Mouse (Mus musculus): ENCODE results near the gene a. TPM values are rescaled to one million over a fixed set of nuclear protein-coding genes. Genes with fewer than 3 reads are reported as not detected.

Gene a
- total and polyA plus RNA-seq, 3 experiments: not detected

DNA sequence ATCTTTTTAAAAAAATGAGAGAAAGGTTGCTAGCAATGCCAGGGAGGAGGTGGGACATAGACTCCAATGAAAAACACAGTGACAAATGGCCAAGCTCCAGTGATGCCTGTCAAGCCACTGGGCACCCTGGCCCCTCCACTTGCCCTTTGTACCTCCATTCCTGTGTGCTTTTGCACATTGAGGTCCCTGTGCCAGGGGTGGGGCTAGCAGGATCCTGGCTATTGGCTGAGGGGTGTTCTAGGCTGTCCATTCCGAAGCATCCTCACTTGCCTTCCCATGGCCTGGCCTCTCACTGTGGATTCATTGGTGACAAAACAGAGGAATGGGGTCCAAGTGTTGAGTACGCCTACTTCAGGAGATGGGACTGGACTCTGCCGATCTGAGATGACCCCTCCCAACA, 289.9 kb downstream of the a start:
- Histone ChIP-seq H3K4me1 (ENCODE audit: control insufficient read depth, insufficient read depth, low read length) (no peaks in the 10 kb centered on the region), H3K9ac (ENCODE audit: low read depth, low read length) (no peak overlapping the region), H3K36me3 (ENCODE audit: control insufficient read depth, insufficient read depth, low read length) (no peaks in the 10 kb centered on the region), H3K79me2 (replicated peaks; ENCODE audit: control insufficient read depth, insufficient read depth, low read length) (no peaks in the 10 kb centered on the region), H3K27me3 (ENCODE audit: control insufficient read depth, insufficient read depth, low read length) (no peaks in the 10 kb centered on the region), H3K4me3 (no peak overlapping the region), H3K27ac (no peak overlapping the region)
- no peak for DNase-seq
- intact Hi-C loops (cut with DNase I): loop anchor here (5.0 kb wide), 2 partner anchors 106 to 301 kb away; partner anchors contain the start of gene Trp53inp2
- TF ChIP-seq POLR2A (IDR thresholded peaks at IDR 0.05; ENCODE audit: insufficient read depth, low read depth, low read length): no peak
- no peak for TF ChIP-seq EP300 (IDR thresholded peaks at IDR 0.05; ENCODE audit: insufficient read depth, low read depth, low read length)
- no peak for TF ChIP-seq CTCF (IDR thresholded peaks at IDR 0.05)
- WGBS: 74% methylated on average over 3 of the region's 3 CpGs

DNA sequence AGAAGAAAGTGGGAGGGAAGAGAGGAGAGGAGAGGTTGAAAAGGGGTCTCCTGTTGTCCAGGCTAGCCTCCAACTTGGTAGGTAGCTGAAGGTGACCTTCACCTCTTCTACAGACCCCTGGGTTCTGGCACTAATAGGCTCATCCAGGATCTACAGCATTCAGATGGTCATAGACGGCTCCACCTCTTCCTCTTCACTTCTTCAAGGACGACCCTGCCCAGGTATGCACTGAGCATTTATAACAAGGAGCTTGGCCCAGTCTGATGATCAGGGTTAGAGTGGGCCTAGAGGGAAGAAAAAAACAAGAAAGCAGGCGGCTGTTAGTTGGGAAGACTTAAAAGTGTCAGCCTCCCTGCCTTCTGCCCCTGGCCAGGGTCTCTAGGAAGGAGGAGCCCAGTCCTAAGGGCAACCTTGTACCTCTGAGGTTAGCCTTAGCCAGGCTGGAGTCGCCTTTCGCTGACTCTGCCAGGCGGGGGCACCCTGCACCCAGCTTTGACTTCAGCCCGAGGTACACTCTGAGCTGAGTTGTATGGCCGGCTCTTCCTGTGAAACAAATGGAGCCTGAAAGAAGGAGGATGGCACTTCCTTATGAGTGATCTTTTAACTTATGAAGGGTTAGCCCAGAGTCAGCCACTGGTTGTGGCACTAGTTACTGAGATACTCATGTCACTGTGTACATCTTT, 291.1 kb downstream of the a start:
- Histone ChIP-seq H3K9ac (ENCODE audit: low read depth, low read length) (no peak overlapping the region), H3K27me3 (ENCODE audit: control insufficient read depth, insufficient read depth, low read length) (no peaks in the 10 kb centered on the region), H3K36me3 (ENCODE audit: control insufficient read depth, insufficient read depth, low read length) (no peaks in the 10 kb centered on the region), H3K27ac (no peak overlapping the region), H3K4me1 (ENCODE audit: control insufficient read depth, insufficient read depth, low read length) (no peaks in the 10 kb centered on the region), H3K4me3 (no peak overlapping the region), H3K79me2 (replicated peaks; ENCODE audit: control insufficient read depth, insufficient read depth, low read length) (no peaks in the 10 kb centered on the region)
- intact Hi-C loops (cut with DNase I): loop anchor here (5.0 kb wide), 2 partner anchors 105 to 300 kb away; partner anchors contain the start of gene Trp53inp2
- TF ChIP-seq POLR2A (IDR thresholded peaks at IDR 0.05; ENCODE audit: insufficient read depth, low read depth, low read length) (no peak), CTCF (IDR thresholded peaks at IDR 0.05) (peak; percentile 83), EP300 (IDR thresholded peaks at IDR 0.05; ENCODE audit: insufficient read depth, low read depth, low read length) (0 out of 2 replicates have a peak, but pooled peaks have one; percentile 49)
- 18% methylated on average over 8 of the region's 8 CpGs for WGBS
- peak; percentile 64 to 73 for DNase-seq

DNA sequence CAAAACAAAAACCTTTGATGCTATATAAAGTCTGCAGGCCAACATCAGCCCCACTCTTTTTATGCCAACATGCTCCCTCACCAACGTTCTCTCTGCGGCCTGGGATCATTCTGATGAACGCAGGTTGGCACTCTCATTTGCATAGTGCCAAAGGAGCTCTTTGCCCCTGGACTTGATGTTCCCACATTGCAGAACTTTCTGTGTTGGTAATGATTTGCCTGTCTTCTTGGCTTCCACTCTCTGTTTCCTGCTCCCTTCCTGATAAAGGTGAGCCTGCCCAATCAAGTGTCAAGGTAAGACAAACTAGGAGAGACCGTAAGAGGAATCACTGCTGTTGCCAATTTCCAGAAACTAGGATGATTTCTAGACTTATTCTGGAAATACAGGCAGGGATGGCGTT, 293.3 kb downstream of the a start:
- 88% methylated on average over 5 of the region's 5 CpGs for WGBS
- intact Hi-C loops (cut with DNase I): loop anchor here (5.0 kb wide), 2 partner anchors 103 to 298 kb away; partner anchors contain the start of gene Trp53inp2
- Histone ChIP-seq H3K36me3 (ENCODE audit: control insufficient read depth, insufficient read depth, low read length) (no peaks in the 10 kb centered on the region), H3K4me3 (no peak overlapping the region), H3K4me1 (ENCODE audit: control insufficient read depth, insufficient read depth, low read length) (no peaks in the 10 kb centered on the region), H3K27ac (no peak overlapping the region), H3K9ac (ENCODE audit: low read depth, low read length) (no peak overlapping the region), H3K27me3 (ENCODE audit: control insufficient read depth, insufficient read depth, low read length) (no peaks in the 10 kb centered on the region), H3K79me2 (replicated peaks; ENCODE audit: control insufficient read depth, insufficient read depth, low read length) (no peaks in the 10 kb centered on the region)
- TF ChIP-seq POLR2A (IDR thresholded peaks at IDR 0.05; ENCODE audit: insufficient read depth, low read depth, low read length) (no peak), EP300 (IDR thresholded peaks at IDR 0.05; ENCODE audit: insufficient read depth, low read depth, low read length) (no peak), CTCF (IDR thresholded peaks at IDR 0.05) (no peak)
- no peak for DNase-seq

DNA sequence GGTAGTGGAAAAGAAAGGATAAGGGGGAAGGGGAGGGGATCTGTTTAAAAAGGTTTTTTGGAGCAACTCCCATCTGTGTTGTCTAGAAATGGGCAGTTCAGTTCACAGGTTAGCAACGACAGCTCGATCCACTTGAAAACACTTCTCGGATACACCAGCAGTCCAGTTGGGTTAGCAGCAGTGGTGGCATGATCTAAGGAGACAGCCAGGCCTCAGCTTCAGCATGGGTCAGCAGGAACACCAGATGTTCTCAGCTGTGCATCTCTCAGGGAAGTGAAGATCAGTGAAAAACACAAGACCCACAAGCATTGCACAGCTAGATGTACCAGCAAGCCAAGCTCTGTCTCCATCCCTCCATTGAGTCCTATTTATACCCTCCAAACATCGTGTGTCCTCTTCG, 295.1 kb downstream of the a start:
- no peaks in the 10 kb centered on the region for H3K79me2 ChIP-seq (replicated peaks; ENCODE audit: control insufficient read depth, insufficient read depth, low read length)
- H3K9ac ChIP-seq (ENCODE audit: low read depth, low read length): no peak overlapping the region
- no peak overlapping the region for H3K4me3 ChIP-seq
- H3K4me1 ChIP-seq (ENCODE audit: control insufficient read depth, insufficient read depth, low read length): no peaks in the 10 kb centered on the region
- TF ChIP-seq EP300 (IDR thresholded peaks at IDR 0.05; ENCODE audit: insufficient read depth, low read depth, low read length) (no peak), POLR2A (IDR thresholded peaks at IDR 0.05; ENCODE audit: insufficient read depth, low read depth, low read length) (no peak), CTCF (IDR thresholded peaks at IDR 0.05) (no peak)
- H3K27me3 ChIP-seq (ENCODE audit: control insufficient read depth, insufficient read depth, low read length): no peaks in the 10 kb centered on the region
- WGBS: 68% methylated on average over 5 of the region's 5 CpGs
- H3K36me3 ChIP-seq (ENCODE audit: control insufficient read depth, insufficient read depth, low read length): no peaks in the 10 kb centered on the region
- intact Hi-C loops (cut with DNase I): no loop called here
- DNase-seq: no peak
- no peak overlapping the region for H3K27ac ChIP-seq

DNA sequence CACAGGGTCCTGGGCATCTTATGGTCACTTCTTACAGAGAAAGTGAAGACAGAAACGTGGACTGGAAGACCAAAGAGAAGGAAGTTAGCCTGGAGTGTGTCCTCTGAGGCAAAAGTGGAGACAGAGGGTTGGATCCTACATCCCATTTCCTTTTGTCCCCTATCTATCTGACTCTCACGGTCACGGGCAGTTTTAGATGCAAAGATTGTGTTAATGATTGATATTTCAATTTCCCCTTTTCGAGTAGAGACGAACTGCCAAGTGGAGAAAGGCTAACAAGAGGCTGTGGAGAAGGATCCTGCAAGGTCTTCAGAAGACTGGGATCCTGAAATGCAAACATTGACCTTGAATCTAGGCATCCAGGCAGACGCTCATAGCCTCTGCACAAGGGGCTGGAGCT, 297.1 kb downstream of the a start:
- TF ChIP-seq EP300 (IDR thresholded peaks at IDR 0.05; ENCODE audit: insufficient read depth, low read depth, low read length) (no peak), POLR2A (IDR thresholded peaks at IDR 0.05; ENCODE audit: insufficient read depth, low read depth, low read length) (no peak), CTCF (IDR thresholded peaks at IDR 0.05) (no peak)
- intact Hi-C loops (cut with DNase I): no loop called here
- no peak for DNase-seq
- Histone ChIP-seq H3K27ac (no peak overlapping the region), H3K4me3 (no peak overlapping the region), H3K27me3 (ENCODE audit: control insufficient read depth, insufficient read depth, low read length) (no peaks in the 10 kb centered on the region), H3K79me2 (replicated peaks; ENCODE audit: control insufficient read depth, insufficient read depth, low read length) (no peaks in the 10 kb centered on the region), H3K9ac (ENCODE audit: low read depth, low read length) (no peak overlapping the region), H3K36me3 (ENCODE audit: control insufficient read depth, insufficient read depth, low read length) (no peaks in the 10 kb centered on the region), H3K4me1 (ENCODE audit: control insufficient read depth, insufficient read depth, low read length) (no peaks in the 10 kb centered on the region)
- WGBS: 64% methylated on average over 6 of the region's 6 CpGs
